Mouse (Mus musculus) lung, postnatal 0 days (tissue): ENCODE measurements at regions not wholly inside any gene's neighbourhood (a gene's known extent, or its start where the extent isn't known, plus 50 kb on each side); places are given as distances from the start of the nearest gene placed in this dataset.

Experiments
- CTCF ChIP-seq: IDR thresholded peaks from 2 replicates; pipeline ENCODE4 v1.5.1; 2016; ENCODE audit warnings: antibody characterized with exemption, mild to moderate bottlenecking
- EP300 ChIP-seq: IDR thresholded peaks from 2 replicates; pipeline ENCODE4 v1.6.1; 2016; ENCODE audit warnings: antibody characterized with exemption, mild to moderate bottlenecking, control low read depth

- TF ChIP-seq CTCF: no peak
- TF ChIP-seq EP300: no peak
Observed at GRCm38 (mm10) chr6:143616386-143616785, 449.4 kb downstream of the Etnk1 start.
